Mouse (Mus musculus): ENCODE results near the gene Fryl. TPM values are rescaled to one million over a fixed set of nuclear protein-coding genes. Genes with fewer than 3 reads are reported as not detected.
A peak's percentile ranks its signal among the peaks of the same experiment; 100 is the strongest.

The Fryl gene
- polyA plus RNA-seq, 1 experiment: 69.8 TPM

GRCm38 (mm10) chr5:73071319-73071718, 185.1 kb downstream of the Fryl start:
- TF ChIP-seq POLR2A (IDR thresholded peaks at IDR 0.05; ENCODE audit: borderline replicate concordance, extremely low read depth, insufficient read depth, insufficient read length, poor library complexity, severe bottlenecking) (no peak), CTCF (IDR thresholded peaks at IDR 0.05; ENCODE audit: borderline replicate concordance, extremely low read depth, insufficient read depth, insufficient read length) (peak; percentile 97)
- peak; percentile 87 for DNase-seq (ENCODE audit: low read depth)

GRCm38 (mm10) chr5:73066946-73067345, 189.5 kb downstream of the Fryl start:
- TF ChIP-seq CTCF (IDR thresholded peaks at IDR 0.05; ENCODE audit: borderline replicate concordance, extremely low read depth, insufficient read depth, insufficient read length) (no peak), POLR2A (IDR thresholded peaks at IDR 0.05; ENCODE audit: borderline replicate concordance, extremely low read depth, insufficient read depth, insufficient read length, poor library complexity, severe bottlenecking) (no peak)
- no peak for DNase-seq (ENCODE audit: low read depth)

- DNase-seq (ENCODE audit: low read depth): no peak
- TF ChIP-seq POLR2A (IDR thresholded peaks at IDR 0.05; ENCODE audit: borderline replicate concordance, extremely low read depth, insufficient read depth, insufficient read length, poor library complexity, severe bottlenecking) (no peak), CTCF (IDR thresholded peaks at IDR 0.05; ENCODE audit: borderline replicate concordance, extremely low read depth, insufficient read depth, insufficient read length) (no peak)
Observed at GRCm38 (mm10) chr5:73063768-73064669, 192.4 kb downstream of the Fryl start.

GRCm38 (mm10) chr5:73061506-73062155, 194.8 kb downstream of the Fryl start:
- peak; percentile 88 for DNase-seq (ENCODE audit: low read depth)
- TF ChIP-seq POLR2A (IDR thresholded peaks at IDR 0.05; ENCODE audit: borderline replicate concordance, extremely low read depth, insufficient read depth, insufficient read length, poor library complexity, severe bottlenecking): no peak

- DNase-seq (ENCODE audit: low read depth): no peak
- TF ChIP-seq POLR2A (IDR thresholded peaks at IDR 0.05; ENCODE audit: borderline replicate concordance, extremely low read depth, insufficient read depth, insufficient read length, poor library complexity, severe bottlenecking) (no peak), CTCF (IDR thresholded peaks at IDR 0.05; ENCODE audit: borderline replicate concordance, extremely low read depth, insufficient read depth, insufficient read length) (no peak)
Observed at GRCm38 (mm10) chr5:73056937-73057336, 199.5 kb downstream of the Fryl start.

GRCm38 (mm10) chr5:73056457-73056856, 200.0 kb downstream of the Fryl start:
- no peak for DNase-seq (ENCODE audit: low read depth)
- peak; percentile 56; the same call in 1 of the 2 replicates for TF ChIP-seq CTCF (IDR thresholded peaks at IDR 0.05; ENCODE audit: borderline replicate concordance, extremely low read depth, insufficient read depth, insufficient read length)
- no peak for TF ChIP-seq POLR2A (IDR thresholded peaks at IDR 0.05; ENCODE audit: borderline replicate concordance, extremely low read depth, insufficient read depth, insufficient read length, poor library complexity, severe bottlenecking)

GRCm38 (mm10) chr5:73053933-73054332, 202.5 kb downstream of the Fryl start:
- DNase-seq (ENCODE audit: low read depth): no peak
- TF ChIP-seq POLR2A (IDR thresholded peaks at IDR 0.05; ENCODE audit: borderline replicate concordance, extremely low read depth, insufficient read depth, insufficient read length, poor library complexity, severe bottlenecking) (no peak), CTCF (IDR thresholded peaks at IDR 0.05; ENCODE audit: borderline replicate concordance, extremely low read depth, insufficient read depth, insufficient read length) (no peak)

GRCm38 (mm10) chr5:73047651-73048245, 208.7 kb downstream of the Fryl start:
- TF ChIP-seq POLR2A (IDR thresholded peaks at IDR 0.05; ENCODE audit: borderline replicate concordance, extremely low read depth, insufficient read depth, insufficient read length, poor library complexity, severe bottlenecking) (no peak), CTCF (IDR thresholded peaks at IDR 0.05; ENCODE audit: borderline replicate concordance, extremely low read depth, insufficient read depth, insufficient read length) (no peak)
- DNase-seq (ENCODE audit: low read depth): no peak

GRCm38 (mm10) chr5:73044055-73044454, 212.4 kb downstream of the Fryl start:
- DNase-seq (ENCODE audit: low read depth): no peak
- no peak for TF ChIP-seq POLR2A (IDR thresholded peaks at IDR 0.05; ENCODE audit: borderline replicate concordance, extremely low read depth, insufficient read depth, insufficient read length, poor library complexity, severe bottlenecking)
- TF ChIP-seq CTCF (IDR thresholded peaks at IDR 0.05; ENCODE audit: borderline replicate concordance, extremely low read depth, insufficient read depth, insufficient read length): no peak

GRCm38 (mm10) chr5:73032481-73032880, 223.9 kb downstream of the Fryl start:
- no peak for TF ChIP-seq CTCF (IDR thresholded peaks at IDR 0.05; ENCODE audit: borderline replicate concordance, extremely low read depth, insufficient read depth, insufficient read length)
- no peak for TF ChIP-seq POLR2A (IDR thresholded peaks at IDR 0.05; ENCODE audit: borderline replicate concordance, extremely low read depth, insufficient read depth, insufficient read length, poor library complexity, severe bottlenecking)

GRCm38 (mm10) chr5:73028646-73029045, 227.8 kb downstream of the Fryl start:
- DNase-seq (ENCODE audit: low read depth): no peak
- no peak for TF ChIP-seq POLR2A (IDR thresholded peaks at IDR 0.05; ENCODE audit: borderline replicate concordance, extremely low read depth, insufficient read depth, insufficient read length, poor library complexity, severe bottlenecking)
- no peak for TF ChIP-seq CTCF (IDR thresholded peaks at IDR 0.05; ENCODE audit: borderline replicate concordance, extremely low read depth, insufficient read depth, insufficient read length)

More at GRCm38 (mm10) chr5:73032481-73032880, 223.9 kb downstream of the Fryl start:
- no peak for DNase-seq (ENCODE audit: low read depth)

Data from brain, embryonic 14.5 days (tissue).